Mouse (Mus musculus): ENCODE data around the gene Cyp2c23.
A peak's percentile ranks its signal among the peaks of the same experiment; 100 is the strongest.

Cyp2c23 gene

GRCm38 (mm10) chr19:44028972-44029371 lies at the start of gene Cyp2c23:
TSS of gene Cyp2c23 (minus strand) at chr19:44029208.
- DNase-seq = no peak

- DNase-seq = no peak
Measured at GRCm38 (mm10) chr19:44077024-44077423, 48.0 kb upstream of the Cyp2c23 start.

- no peak for DNase-seq
Measured at GRCm38 (mm10) chr19:44076457-44076856, 47.4 kb upstream of the Cyp2c23 start.

- no peak for DNase-seq
Measured at GRCm38 (mm10) chr19:44074986-44075385, 46.0 kb upstream of the Cyp2c23 start.

GRCm38 (mm10) chr19:44071166-44071565 lies 42.2 kb upstream of the Cyp2c23 start:
- peak; percentile 9 for DNase-seq

GRCm38 (mm10) chr19:44069914-44070232 lies 40.9 kb upstream of the Cyp2c23 start:
- DNase-seq = no peak

GRCm38 (mm10) chr19:44069121-44069913 lies 40.3 kb upstream of the Cyp2c23 start, which contains the start of gene Erlin1:
TSS of gene Erlin1 (minus strand) at chr19:44069785.
- DNase-seq = peak; percentile 96

GRCm38 (mm10) chr19:44068232-44068631 lies 39.2 kb upstream of the Cyp2c23 start:
- DNase-seq = no peak

GRCm38 (mm10) chr19:44067323-44068049 lies 38.5 kb upstream of the Cyp2c23 start:
- DNase-seq = no peak

- no peak for DNase-seq
Measured at GRCm38 (mm10) chr19:44064734-44065133, 35.7 kb upstream of the Cyp2c23 start.

- DNase-seq = no peak
Measured at GRCm38 (mm10) chr19:44063773-44064172, 34.8 kb upstream of the Cyp2c23 start.

- no peak for DNase-seq
Measured at GRCm38 (mm10) chr19:44060226-44060625, 31.2 kb upstream of the Cyp2c23 start.

GRCm38 (mm10) chr19:44055173-44055826 lies 26.3 kb upstream of the Cyp2c23 start:
- DNase-seq = no peak

GRCm38 (mm10) chr19:44050388-44050787 lies 21.4 kb upstream of the Cyp2c23 start:
- DNase-seq = no peak

GRCm38 (mm10) chr19:44049282-44049681 lies 20.3 kb upstream of the Cyp2c23 start:
- no peak for DNase-seq

- DNase-seq = no peak
Measured at GRCm38 (mm10) chr19:44045847-44046246, 16.8 kb upstream of the Cyp2c23 start.

GRCm38 (mm10) chr19:44042121-44042520 lies 13.1 kb upstream of the Cyp2c23 start:
- DNase-seq = no peak

GRCm38 (mm10) chr19:44033396-44033795 lies 4.4 kb upstream of the Cyp2c23 start:
- no peak for DNase-seq

GRCm38 (mm10) chr19:44032046-44032744 lies 3.2 kb upstream of the Cyp2c23 start:
- no peak for DNase-seq

- DNase-seq = no peak
Measured at GRCm38 (mm10) chr19:44030024-44030423, 1.0 kb upstream of the Cyp2c23 start.

- no peak for DNase-seq
Measured at GRCm38 (mm10) chr19:44026956-44027530, 2.0 kb downstream of the Cyp2c23 start.

GRCm38 (mm10) chr19:44024921-44025585 lies 4.0 kb downstream of the Cyp2c23 start:
- DNase-seq = no peak
